Mouse (Mus musculus): ENCODE results near the gene Pigr. TPM values are rescaled to one million over a fixed set of nuclear protein-coding genes. Genes with fewer than 3 reads are reported as not detected.

Pigr gene
- polyA plus RNA-seq, 1 experiment from 2014 or later: not detected

- Histone ChIP-seq H3K4me3 (no peak overlapping the region), H3K9ac (replicated peaks) (no peak overlapping the region), H3K27ac (replicated peaks) (no peak overlapping the region), H3K27me3 (no peaks in the 10 kb centered on the region), H3K36me3 (no peaks in the 10 kb centered on the region), H3K4me2 (replicated peaks) (no peak overlapping the region), H3K4me1 (no peaks in the 10 kb centered on the region), H3K9me3 (no peaks in the 10 kb centered on the region)
- ATAC-seq (ENCODE audit: low FRiP score, low read depth): no peak
- WGBS: 89% methylated on average over 6 of the region's 6 CpGs
Observed at GRCm38 (mm10) chr1:130835161-130835936, 8.9 kb downstream of the Pigr start.

GRCm38 (mm10) chr1:130838288-130838687, 11.8 kb downstream of the Pigr start:
- Histone ChIP-seq H3K27ac (replicated peaks) (no peak overlapping the region), H3K36me3 (no peaks in the 10 kb centered on the region), H3K4me1 (no peaks in the 10 kb centered on the region), H3K4me2 (replicated peaks) (no peak overlapping the region), H3K9me3 (no peaks in the 10 kb centered on the region), H3K4me3 (no peak overlapping the region), H3K9ac (replicated peaks) (no peak overlapping the region), H3K27me3 (no peaks in the 10 kb centered on the region)
- ATAC-seq (ENCODE audit: low FRiP score, low read depth): no peak
- WGBS: 56% methylated on average over 6 of the region's 6 CpGs

GRCm38 (mm10) chr1:130840599-130841379, 14.3 kb downstream of the Pigr start:
- Histone ChIP-seq H3K36me3 (no peaks in the 10 kb centered on the region), H3K4me2 (replicated peaks) (no peak overlapping the region), H3K27me3 (no peaks in the 10 kb centered on the region), H3K4me3 (no peak overlapping the region), H3K9ac (replicated peaks) (no peak overlapping the region), H3K27ac (replicated peaks) (no peak overlapping the region), H3K4me1 (no peaks in the 10 kb centered on the region), H3K9me3 (no peaks in the 10 kb centered on the region)
- 82% methylated on average over 8 of the region's 8 CpGs for WGBS
- no peak for ATAC-seq (ENCODE audit: low FRiP score, low read depth)

GRCm38 (mm10) chr1:130841621-130842020, 15.1 kb downstream of the Pigr start:
- ATAC-seq (ENCODE audit: low FRiP score, low read depth): no peak
- WGBS: 89% methylated on average over 7 of the region's 7 CpGs

GRCm38 (mm10) chr1:130844516-130844915, 18.0 kb downstream of the Pigr start:
- Histone ChIP-seq H3K36me3 (no peaks in the 10 kb centered on the region), H3K4me3 (no peak overlapping the region), H3K4me1 (no peaks in the 10 kb centered on the region), H3K27ac (replicated peaks) (no peak overlapping the region), H3K9ac (replicated peaks) (no peak overlapping the region), H3K27me3 (no peaks in the 10 kb centered on the region), H3K4me2 (replicated peaks) (no peak overlapping the region), H3K9me3 (no peaks in the 10 kb centered on the region)
- 95% methylated on average over 7 of the region's 7 CpGs for WGBS
- no peak for ATAC-seq (ENCODE audit: low FRiP score, low read depth)

More at GRCm38 (mm10) chr1:130841621-130842020, 15.1 kb downstream of the Pigr start:
- Histone ChIP-seq H3K9me3 (no peaks in the 10 kb centered on the region), H3K4me3 (no peak overlapping the region), H3K36me3 (no peaks in the 10 kb centered on the region), H3K9ac (replicated peaks) (no peak overlapping the region), H3K4me2 (replicated peaks) (no peak overlapping the region), H3K4me1 (no peaks in the 10 kb centered on the region), H3K27ac (replicated peaks) (no peak overlapping the region), H3K27me3 (no peaks in the 10 kb centered on the region)

- H3K27ac ChIP-seq (replicated peaks): no peak overlapping the region
- 91% methylated on average over 10 of the region's 10 CpGs for WGBS
Observed at GRCm38 (mm10) chr1:130849530-130850214, 23.2 kb downstream of the Pigr start.

GRCm38 (mm10) chr1:130850405-130850804, 23.9 kb downstream of the Pigr start:
- Histone ChIP-seq H3K4me3 (no peak overlapping the region), H3K9me3 (no peaks in the 10 kb centered on the region), H3K27me3 (no peaks in the 10 kb centered on the region), H3K9ac (replicated peaks) (no peak overlapping the region), H3K4me2 (replicated peaks) (no peak overlapping the region), H3K4me1 (peaks cover 6% of the 10 kb centered on the region; the same call in 1 of the 2 replicates), H3K27ac (replicated peaks) (no peak overlapping the region), H3K36me3 (no peaks in the 10 kb centered on the region)
- WGBS: 92% methylated on average over 5 of the region's 5 CpGs
- ATAC-seq (ENCODE audit: low FRiP score, low read depth): no peak

More at GRCm38 (mm10) chr1:130849530-130850214, 23.2 kb downstream of the Pigr start:
- no peak overlapping the region for H3K4me3 ChIP-seq
- no peaks in the 10 kb centered on the region for H3K27me3 ChIP-seq
- no peaks in the 10 kb centered on the region for H3K9me3 ChIP-seq
- ATAC-seq (ENCODE audit: low FRiP score, low read depth): no peak
- H3K9ac ChIP-seq (replicated peaks): no peak overlapping the region
- no peak overlapping the region for H3K4me2 ChIP-seq (replicated peaks)
- no peaks in the 10 kb centered on the region for H3K36me3 ChIP-seq
- peaks cover 5% of the 10 kb centered on the region; the same call in 1 of the 2 replicates for H3K4me1 ChIP-seq

- no peaks in the 10 kb centered on the region for H3K27me3 ChIP-seq
- H3K27ac ChIP-seq (replicated peaks): no peak overlapping the region
- no peak overlapping the region for H3K4me3 ChIP-seq
- H3K36me3 ChIP-seq: no peaks in the 10 kb centered on the region
- ATAC-seq (ENCODE audit: low FRiP score, low read depth): no peak
- no peaks in the 10 kb centered on the region for H3K9me3 ChIP-seq
- peaks cover 6% of the 10 kb centered on the region; the same call in 1 of the 2 replicates for H3K4me1 ChIP-seq
- WGBS: 80% methylated on average over 9 of the region's 9 CpGs
- H3K4me2 ChIP-seq (replicated peaks): no peak overlapping the region
- H3K9ac ChIP-seq (replicated peaks): no peak overlapping the region
Observed at GRCm38 (mm10) chr1:130854819-130855218, 28.3 kb downstream of the Pigr start.

- WGBS: 83% methylated on average over 2 of the region's 2 CpGs
- H3K4me3 ChIP-seq: no peak overlapping the region
- H3K27ac ChIP-seq (replicated peaks): no peak overlapping the region
- peaks cover 6% of the 10 kb centered on the region; the same call in 1 of the 2 replicates for H3K4me1 ChIP-seq
- ATAC-seq (ENCODE audit: low FRiP score, low read depth): no peak
- no peaks in the 10 kb centered on the region for H3K36me3 ChIP-seq
- no peaks in the 10 kb centered on the region for H3K9me3 ChIP-seq
- no peak overlapping the region for H3K4me2 ChIP-seq (replicated peaks)
- no peak overlapping the region for H3K9ac ChIP-seq (replicated peaks)
- no peaks in the 10 kb centered on the region for H3K27me3 ChIP-seq
Observed at GRCm38 (mm10) chr1:130855723-130856122, 29.2 kb downstream of the Pigr start.

GRCm38 (mm10) chr1:130857456-130857855, 31.0 kb downstream of the Pigr start:
- H3K27ac ChIP-seq (replicated peaks): no peak overlapping the region
- H3K4me3 ChIP-seq: no peak overlapping the region
- no peak overlapping the region for H3K4me2 ChIP-seq (replicated peaks)
- H3K4me1 ChIP-seq: peaks cover 6% of the 10 kb centered on the region; the same call in 1 of the 2 replicates
- no peak for ATAC-seq (ENCODE audit: low FRiP score, low read depth)
- no peaks in the 10 kb centered on the region for H3K9me3 ChIP-seq
- H3K27me3 ChIP-seq: no peaks in the 10 kb centered on the region
- H3K36me3 ChIP-seq: no peaks in the 10 kb centered on the region
- no peak overlapping the region for H3K9ac ChIP-seq (replicated peaks)
- WGBS: 93% methylated on average over 4 of the region's 4 CpGs

GRCm38 (mm10) chr1:130864238-130864637, 37.8 kb downstream of the Pigr start:
- no peaks in the 10 kb centered on the region for H3K9me3 ChIP-seq
- no peak overlapping the region for H3K4me2 ChIP-seq (replicated peaks)
- no peak overlapping the region for H3K4me3 ChIP-seq
- H3K9ac ChIP-seq (replicated peaks): no peak overlapping the region
- H3K4me1 ChIP-seq: no peaks in the 10 kb centered on the region
- 93% methylated on average over 4 of the region's 4 CpGs for WGBS
- no peak for ATAC-seq (ENCODE audit: low FRiP score, low read depth)
- no peaks in the 10 kb centered on the region for H3K27me3 ChIP-seq
- no peak overlapping the region for H3K27ac ChIP-seq (replicated peaks)
- H3K36me3 ChIP-seq: no peaks in the 10 kb centered on the region

- Histone ChIP-seq H3K4me2 (replicated peaks) (no peak overlapping the region), H3K27ac (replicated peaks) (no peak overlapping the region), H3K27me3 (no peaks in the 10 kb centered on the region), H3K36me3 (no peaks in the 10 kb centered on the region), H3K9ac (replicated peaks) (no peak overlapping the region), H3K4me3 (no peak overlapping the region), H3K9me3 (no peaks in the 10 kb centered on the region), H3K4me1 (no peaks in the 10 kb centered on the region)
- WGBS: 85% methylated on average over 5 of the region's 5 CpGs
- no peak for ATAC-seq (ENCODE audit: low FRiP score, low read depth)
Observed at GRCm38 (mm10) chr1:130864741-130865140, 38.3 kb downstream of the Pigr start.
